Mouse (Mus musculus) megakaryocyte, embryonic 14.5 days (primary cell): Measurements from ENCODE around the gene Tbc1d16. TPM values are rescaled to one million over a fixed set of nuclear protein-coding genes. Genes with fewer than 3 reads are reported as not detected.
A peak's percentile ranks its signal among the peaks of the same experiment; 100 is the strongest.
"Not testable (repeated sequence)": the region's sequence is repeated elsewhere in the genome, so short reads cannot be mapped to it uniquely, and the experiment has no call there.

Source experiments
- H3K27me3 ChIP-seq: replicated peaks from 2 replicates; pipeline ENCODE3; 2012; ENCODE audit warnings: inconsistent platforms
- H3K36me3 ChIP-seq: replicated peaks from 2 replicates; pipeline ENCODE3; 2012; ENCODE audit warnings: low read length, inconsistent platforms, mixed read lengths
- H3K4me1 ChIP-seq: 2 replicates; pipeline ENCODE4 v1.6.1; 2012; ENCODE audit warnings: inconsistent platforms
- H3K4me3 ChIP-seq: replicated peaks from 2 replicates; pipeline ENCODE3; 2012; ENCODE audit warnings: moderate library complexity, mild to moderate bottlenecking, inconsistent platforms
- H3K9me3 ChIP-seq: 2 replicates; pipeline ENCODE4 v1.6.1; 2012; ENCODE audit warnings: inconsistent platforms
- FLI1 ChIP-seq: IDR thresholded peaks from 2 replicates; pipeline ENCODE4 v1.6.1; 2012; ENCODE audit warnings: low read length, inconsistent platforms, mixed read lengths
- GATA1 ChIP-seq: IDR thresholded peaks from 3 replicates; pipeline ENCODE4 v1.6.1; 2012; ENCODE audit warnings: mixed read lengths, low read length, inconsistent platforms, borderline replicate concordance
- polyA plus RNA-seq: library from polyadenylated mRNA; stranded (reverse); fragments of >175 nt; gene quantifications from 2 replicates; pipeline ENCODE4 v1.2.3, GENCODE M21; 2012; ENCODE audit warnings: low replicate concordance; ENCODE audit not compliant: insufficient read depth

Tbc1d16 gene
- polyA plus RNA-seq, 1 experiment, result 0.85 TPM

DNA sequence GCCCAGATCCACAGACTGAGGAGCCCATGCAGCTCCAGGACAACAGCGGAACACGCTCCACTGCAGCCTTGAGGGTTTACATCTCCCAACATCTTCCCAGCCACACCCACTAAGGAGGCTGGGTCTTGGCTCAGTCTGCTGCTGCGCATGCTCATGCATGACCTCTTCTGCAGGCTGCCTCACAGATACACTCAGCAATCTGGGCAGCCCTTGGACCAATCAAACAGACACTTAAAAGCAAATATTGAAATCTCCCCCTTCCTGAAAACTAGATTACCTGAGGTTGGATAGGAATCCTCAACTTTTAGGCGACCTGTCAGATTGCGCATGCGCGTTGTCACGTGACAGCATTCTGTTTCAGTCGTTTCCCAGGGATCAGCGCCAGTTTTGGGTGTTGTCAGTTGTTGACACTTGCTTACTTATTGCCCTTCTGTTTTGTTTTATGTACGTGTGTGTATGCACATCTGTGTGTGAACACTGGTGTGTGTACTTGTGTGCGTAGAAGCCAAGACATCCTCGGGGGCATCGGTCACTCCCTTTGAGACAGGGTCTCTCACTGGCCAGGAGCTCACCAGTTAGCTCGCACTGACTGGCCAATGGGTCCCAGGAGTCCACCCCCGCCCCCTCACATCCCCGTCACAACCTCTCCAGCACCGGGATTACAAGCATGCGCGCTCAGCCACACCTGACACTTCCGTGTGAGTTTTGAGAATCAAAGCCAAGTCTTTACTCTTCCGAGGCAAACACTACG is 30.4 kb upstream of the Tbc1d16 start:
- Histone ChIP-seq H3K27me3 (peaks cover 52% of the 10 kb centered on the region), H3K36me3 (no peaks in the 10 kb centered on the region), H3K4me3 (peak overlapping the region; percentile 92), H3K4me1 (peaks cover 31% of the 10 kb centered on the region), H3K9me3 (no peaks in the 10 kb centered on the region)
- TF ChIP-seq GATA1, result no peak
- TF ChIP-seq FLI1, result no peak

DNA sequence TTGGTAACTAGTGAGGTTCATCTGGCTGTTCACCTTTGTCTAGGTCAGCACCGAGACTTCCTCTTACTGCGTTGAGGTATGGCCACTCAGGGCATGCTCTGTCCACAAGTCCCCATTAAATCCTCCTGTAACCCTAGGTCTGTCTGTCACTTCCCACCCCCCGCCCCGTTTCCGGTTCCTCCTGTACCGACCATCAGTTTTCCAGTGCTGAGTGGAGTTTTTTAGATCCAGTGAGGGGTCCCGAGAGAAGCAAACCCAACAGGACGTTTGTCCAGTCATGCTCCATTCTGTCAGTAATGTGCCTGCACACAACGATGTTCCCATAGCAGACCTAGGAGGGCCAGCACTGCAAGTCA is 29.9 kb upstream of the Tbc1d16 start:
- no peaks in the 10 kb centered on the region for H3K9me3 ChIP-seq
- no peak for TF ChIP-seq FLI1
- no peak for TF ChIP-seq GATA1
- peaks cover 57% of the 10 kb centered on the region for H3K27me3 ChIP-seq
- H3K4me1 ChIP-seq, result peaks cover 35% of the 10 kb centered on the region
- H3K4me3 ChIP-seq, result peak overlapping the region; percentile 92
- H3K36me3 ChIP-seq, result no peaks in the 10 kb centered on the region

DNA sequence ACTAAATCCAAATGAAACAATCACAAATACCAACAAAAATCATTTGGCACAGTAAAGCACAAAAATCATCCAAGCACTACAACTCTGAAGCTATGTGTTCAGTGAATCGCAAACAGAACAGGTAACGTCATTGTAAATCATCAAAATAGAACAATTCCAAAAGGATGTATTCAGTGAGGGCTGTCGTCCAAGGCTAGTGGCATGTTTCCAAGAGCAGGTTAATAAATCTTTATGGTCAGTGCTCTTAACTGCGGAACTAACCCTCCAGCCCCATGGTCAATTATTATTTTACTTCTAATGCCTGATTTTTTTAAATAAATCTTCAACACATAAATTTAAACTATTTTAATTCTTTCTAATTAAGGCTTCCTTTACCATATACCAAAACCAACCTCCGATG is 28.3 kb upstream of the Tbc1d16 start:
- H3K27me3 ChIP-seq, result peaks cover 57% of the 10 kb centered on the region

DNA sequence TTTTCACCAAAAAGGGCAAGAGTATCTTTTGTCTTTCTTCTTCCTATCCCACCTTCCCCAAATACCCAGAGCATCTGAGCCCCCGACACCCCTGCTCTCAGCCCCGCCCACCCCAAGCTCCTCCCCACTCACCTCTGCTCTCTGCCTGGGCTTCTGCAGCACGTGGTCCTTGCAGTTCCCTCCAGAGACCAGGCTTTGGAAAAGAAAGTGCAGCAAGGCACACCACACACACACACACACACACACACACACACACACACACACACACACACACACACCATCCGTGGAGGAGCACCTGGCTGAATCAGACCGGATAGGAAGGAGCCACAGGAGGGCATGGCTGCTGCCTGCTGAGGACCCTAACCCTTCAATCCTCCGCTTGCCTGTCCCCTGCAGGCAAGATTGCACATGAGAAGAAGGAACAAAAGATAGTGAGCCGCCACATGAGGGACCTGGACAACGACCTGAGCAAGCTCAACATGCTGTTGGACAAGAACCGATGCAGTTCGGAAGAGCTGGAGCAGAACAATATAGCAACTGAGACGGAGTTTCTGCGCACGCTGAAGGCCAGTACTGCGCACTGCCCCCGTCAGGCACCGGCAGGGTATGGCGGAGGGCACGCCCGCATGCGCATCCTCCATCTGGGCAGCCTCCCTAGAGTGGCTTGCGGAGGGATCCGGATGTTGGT is 24.7 kb upstream of the Tbc1d16 start:
- no peaks in the 10 kb centered on the region for H3K9me3 ChIP-seq
- H3K4me1 ChIP-seq, result peaks cover 26% of the 10 kb centered on the region
- no peak for TF ChIP-seq GATA1
- TF ChIP-seq FLI1, result no peak
- peak overlapping the region; percentile 85 for H3K4me3 ChIP-seq
- peaks cover 43% of the 10 kb centered on the region for H3K27me3 ChIP-seq
- no peaks in the 10 kb centered on the region for H3K36me3 ChIP-seq

More for the DNA sequence above, 28.3 kb upstream of the Tbc1d16 start:
- not testable (repeated sequence) for H3K9me3 ChIP-seq, H3K4me3 ChIP-seq, H3K36me3 ChIP-seq
- peaks cover 41% of the 10 kb centered on the region for H3K4me1 ChIP-seq

DNA sequence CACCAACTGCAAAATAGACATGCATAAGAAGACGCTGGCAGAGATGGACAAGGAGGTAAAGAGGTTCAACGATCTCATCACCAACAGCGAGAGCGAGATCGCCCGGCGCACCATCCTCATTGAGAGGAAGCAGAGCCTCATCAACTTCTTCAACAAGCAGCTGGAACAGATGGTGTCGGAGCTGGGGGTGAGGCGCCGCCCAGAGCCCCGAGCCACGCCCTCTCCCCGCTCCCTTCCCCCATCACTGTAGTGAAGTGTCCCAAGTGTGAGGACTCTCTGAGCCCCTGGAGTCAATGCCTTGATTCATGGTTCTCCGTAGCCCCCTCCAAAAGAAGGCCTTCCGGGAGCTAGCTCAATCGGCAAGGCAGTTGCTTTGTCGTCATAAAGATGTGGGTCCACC is 22.7 kb upstream of the Tbc1d16 start:
- H3K4me1 ChIP-seq, result peaks cover 22% of the 10 kb centered on the region
- H3K27me3 ChIP-seq, result peaks cover 44% of the 10 kb centered on the region
- no peaks in the 10 kb centered on the region for H3K9me3 ChIP-seq
- H3K4me3 ChIP-seq, result no peak overlapping the region
- no peaks in the 10 kb centered on the region for H3K36me3 ChIP-seq
- TF ChIP-seq GATA1 (no peak), FLI1 (no peak)

DNA sequence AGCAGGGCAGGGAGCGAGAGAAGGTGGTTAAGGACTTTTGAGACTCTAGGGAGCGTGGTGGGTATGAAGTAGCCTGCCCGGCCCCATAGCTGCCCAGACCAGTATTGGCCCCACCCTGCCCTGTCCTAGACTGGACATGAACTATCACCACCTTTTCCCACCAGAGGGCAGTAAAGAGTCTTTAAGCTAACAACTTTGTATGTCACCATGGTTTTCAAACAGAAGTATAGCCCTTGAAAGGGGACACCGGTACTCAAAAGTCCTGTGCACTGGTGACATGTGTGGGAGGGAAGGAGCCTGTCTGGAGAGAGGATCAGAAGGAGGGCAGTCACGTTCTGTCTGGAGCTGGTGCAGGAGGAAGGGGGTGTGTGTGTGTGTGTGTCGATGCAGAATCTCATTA is 20.7 kb upstream of the Tbc1d16 start:
- Histone ChIP-seq H3K9me3 (peaks cover 3% of the 10 kb centered on the region; the same call in 1 of the 2 replicates), H3K4me1 (peaks cover 22% of the 10 kb centered on the region), H3K36me3 (no peaks in the 10 kb centered on the region), H3K27me3 (peaks cover 46% of the 10 kb centered on the region), H3K4me3 (no peak overlapping the region)
- no peak for TF ChIP-seq GATA1
- no peak for TF ChIP-seq FLI1

DNA sequence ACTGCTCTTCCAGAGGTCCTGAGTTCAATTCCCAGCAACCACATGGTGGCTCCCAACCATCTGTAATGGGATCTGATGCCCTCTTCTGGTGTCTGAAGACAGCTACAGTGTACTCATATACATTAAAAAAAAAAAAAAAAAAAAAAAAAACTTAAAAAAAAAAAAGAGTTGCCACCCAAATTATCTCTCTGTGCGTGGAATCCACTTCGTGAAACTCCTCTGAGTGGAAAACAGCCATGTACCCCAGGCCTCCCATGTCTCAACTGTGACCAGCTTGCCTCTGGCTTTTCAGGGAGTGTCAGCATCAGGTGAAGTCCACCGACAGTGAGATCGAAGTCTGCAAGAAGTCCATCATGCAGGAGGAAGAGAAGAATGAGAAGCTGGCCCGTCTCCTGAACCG is 17.2 kb upstream of the Tbc1d16 start:
- not testable (repeated sequence) for H3K4me1 ChIP-seq, H3K9me3 ChIP-seq, H3K4me3 ChIP-seq, H3K36me3 ChIP-seq
- peaks cover 40% of the 10 kb centered on the region for H3K27me3 ChIP-seq

DNA sequence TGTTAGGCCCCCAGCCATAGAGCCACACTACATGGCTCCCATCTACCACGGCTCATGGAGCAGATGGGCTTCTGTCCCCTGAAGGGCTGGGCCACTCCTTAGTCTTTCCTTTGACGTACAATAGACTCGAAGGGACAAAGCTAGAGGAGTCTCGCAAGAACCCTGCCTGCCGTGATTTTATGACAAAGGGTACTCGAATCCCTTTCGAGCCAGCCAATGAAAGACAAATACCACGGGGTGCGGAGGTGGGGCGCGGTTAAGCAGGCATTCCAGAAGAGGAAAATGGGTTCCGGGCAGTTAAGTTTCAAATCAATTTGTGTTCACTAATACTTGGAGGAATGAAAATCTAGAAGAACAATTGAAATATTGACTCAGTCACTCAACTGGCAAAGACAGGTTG is 11.2 kb upstream of the Tbc1d16 start:
- TF ChIP-seq FLI1 (no peak), GATA1 (no peak)
- peaks cover 24% of the 10 kb centered on the region for H3K4me1 ChIP-seq
- H3K9me3 ChIP-seq, result peaks cover 17% of the 10 kb centered on the region
- H3K27me3 ChIP-seq, result peaks cover 55% of the 10 kb centered on the region
- no peaks in the 10 kb centered on the region for H3K36me3 ChIP-seq
- H3K4me3 ChIP-seq, result no peak overlapping the region

DNA sequence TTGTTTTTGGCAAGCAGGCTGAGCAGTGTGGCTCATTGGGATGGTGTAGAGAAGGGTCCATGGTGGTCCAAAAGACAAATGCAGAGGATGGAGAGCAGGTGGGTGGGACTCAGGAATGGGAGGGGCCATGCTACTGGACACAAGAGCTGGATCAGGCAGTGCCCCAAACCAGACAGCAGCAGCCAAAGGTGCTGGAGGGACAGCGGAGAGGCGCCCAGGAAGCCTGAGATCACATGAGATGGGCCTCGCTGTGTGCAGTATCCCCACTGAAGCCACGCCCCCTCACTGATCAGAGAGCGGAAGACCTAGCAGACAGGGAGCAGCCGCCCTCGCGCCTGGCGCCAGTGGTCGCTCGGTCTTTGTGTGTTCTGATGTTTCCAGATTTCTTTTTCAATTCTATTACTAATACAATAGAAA is 10.0 kb upstream of the Tbc1d16 start:
- Histone ChIP-seq H3K27me3 (peaks cover 58% of the 10 kb centered on the region), H3K9me3 (peaks cover 20% of the 10 kb centered on the region), H3K4me1 (peaks cover 24% of the 10 kb centered on the region), H3K4me3 (peak overlapping the region; percentile 91), H3K36me3 (no peaks in the 10 kb centered on the region)
- TF ChIP-seq GATA1, result no peak
- no peak for TF ChIP-seq FLI1

DNA sequence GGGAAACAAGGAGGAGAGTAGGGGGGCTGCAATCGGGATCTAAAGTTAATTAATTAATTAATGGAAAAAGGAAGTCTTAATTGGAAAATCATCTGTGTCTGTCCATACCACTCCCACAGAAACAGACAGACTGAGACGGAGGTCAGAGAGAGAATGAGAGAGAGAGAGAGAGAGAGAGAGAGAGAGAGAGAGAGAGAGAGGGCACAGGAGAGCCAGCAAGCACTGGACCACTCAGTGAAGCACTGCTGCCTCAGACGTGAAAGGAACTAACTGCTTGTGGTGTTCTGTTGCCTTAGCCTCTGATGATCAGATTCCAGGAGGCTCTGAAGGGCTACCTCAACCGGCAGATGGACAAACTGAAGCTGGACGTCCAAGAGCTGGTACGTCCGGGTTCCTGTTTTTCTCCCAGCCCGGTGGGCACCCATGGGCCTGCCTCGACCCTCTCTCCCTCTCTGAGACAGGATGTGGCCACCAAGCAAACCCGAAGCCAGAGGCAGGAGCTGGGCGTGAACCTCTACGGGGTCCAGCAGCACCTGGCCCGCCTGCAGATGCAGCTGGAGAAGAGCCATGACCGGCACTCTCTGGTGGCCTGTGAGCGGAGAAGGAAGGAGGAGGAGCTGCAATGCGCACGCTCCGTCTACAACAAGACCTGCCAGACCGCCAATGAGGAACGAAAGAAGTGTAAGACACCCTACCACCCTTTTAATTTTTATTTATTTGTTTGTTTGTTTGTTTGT is 9.4 kb upstream of the Tbc1d16 start:
- H3K36me3 ChIP-seq, result no peaks in the 10 kb centered on the region
- peaks cover 55% of the 10 kb centered on the region for H3K27me3 ChIP-seq
- peak overlapping the region; percentile 91 for H3K4me3 ChIP-seq
- H3K4me1 ChIP-seq, result peaks cover 24% of the 10 kb centered on the region
- H3K9me3 ChIP-seq, result peaks cover 20% of the 10 kb centered on the region
- TF ChIP-seq FLI1, result no peak
- TF ChIP-seq GATA1, result no peak
